Comparison of ENCODE assay signal across 8 mouse cellular contexts in genomic region chr9:78176201-78176727, GRCm38 (mm10). TPM values are rescaled to one million over a fixed set of nuclear protein-coding genes. Genes with fewer than 3 reads are reported as not detected.
DNase-seq lines count a peak whose midpoint lies in the region; ATAC-seq lines count a peak whose summit lies in the region.

No protein-coding gene starts in this region.

- peak; percentile 71 for ATAC-seq in hindbrain, embryonic 14.5 days (ENCODE audit: low FRiP score)

- WGBS in hindbrain, embryonic 14.5 days, result 1% methylated on average over 22 of the region's 22 CpGs

- H3K4me3 ChIP-seq in hindbrain, embryonic 14.5 days (replicated peaks; ENCODE audit: low read length), result peak overlapping the region; percentile 47

- H3K4me1 ChIP-seq in hindbrain, embryonic 14.5 days (replicated peaks; ENCODE audit: control insufficient read depth, insufficient read depth, low read length), result peaks cover 6% of the 10 kb centered on the region; the same call in 1 of the 2 replicates

- peak; percentile 86 for DNase-seq in NIH3T3 (ENCODE audit: low read depth)
- DNase-seq in cerebellum, adult 9-11 months, result peak; percentile 72
- peak; percentile 43 to 54 for DNase-seq in frontal cortex, postnatal 10 days (ENCODE audit: low spot score in 2 of 2)
- DNase-seq in hindbrain, embryonic 14.5 days (ENCODE audit: low spot score), result peak; percentile 86
- DNase-seq in layer of hippocampus, postnatal 14 days (ENCODE audit: low spot score in 2 of 2), result peak; percentile 64 to 75
- DNase-seq in lung, postnatal 14 days, result peak; percentile 67
- peak; percentile 93 for DNase-seq in retina, postnatal 1 day
- DNase-seq in thymus, postnatal 4 days, result peak; percentile 64

- no peaks in the 10 kb centered on the region for H3K9me3 ChIP-seq in hindbrain, embryonic 14.5 days (ENCODE audit: control insufficient read depth, low read length)

- H3K27ac ChIP-seq in hindbrain, embryonic 14.5 days, result peak overlapping the region; percentile 97

- peak overlapping the region; percentile 80 for H3K9ac ChIP-seq in hindbrain, embryonic 14.5 days

- no peaks in the 10 kb centered on the region for H3K36me3 ChIP-seq in hindbrain, embryonic 14.5 days (replicated peaks; ENCODE audit: control insufficient read depth, insufficient read depth)

- no peaks in the 10 kb centered on the region for H3K27me3 ChIP-seq in hindbrain, embryonic 14.5 days (ENCODE audit: control insufficient read depth, insufficient read depth, low read length)

- H3K4me2 ChIP-seq in hindbrain, embryonic 14.5 days (replicated peaks), result peak overlapping the region; percentile 62

RNA-seq across cellular contexts. Expression of gene Gsta4, which starts 6.3 kb away (rescaled TPM):
- polyA plus RNA-seq in hindbrain, embryonic 14.5 days (2014; fragmentation: Nextera tagmentation; extraction: Ambion mirVana), result 23.6 and 31.3 TPM in 2 replicates
- total RNA-seq in layer of hippocampus, postnatal 14 days (2021), result 10 to 100 TPM; 41.1 to 51.5 TPM

RNA-seq across cellular contexts. Expression of gene Gsta1, which starts 54.2 kb away (rescaled TPM):
- polyA plus RNA-seq in hindbrain, embryonic 14.5 days (2014; fragmentation: Nextera tagmentation; extraction: Ambion mirVana), result not detected in 2 replicates
- not detected for total RNA-seq in layer of hippocampus, postnatal 14 days (2021)

Comparison
In these comparisons a context has a peak if more than half of its experiments do, and no peak if none do; other contexts are left out.
1. Peak in every context shown above with its lines: DNase-seq, ATAC-seq, H3K4me3 ChIP-seq and H3K27ac ChIP-seq.